Mouse (Mus musculus) embryonic facial prominence, embryonic 11.5 days (tissue): ENCODE results near the gene Olfr364-ps1. TPM values are rescaled to one million over a fixed set of nuclear protein-coding genes. Genes with fewer than 3 reads are reported as not detected.

Experiments
- ATAC-seq: fragments of 200-750 bp; cut with Nextera tagmentation; replicated peaks from 2 replicates; pipeline ENCODE4 v1.8.0; 2017; ENCODE audit warnings: low read depth; ENCODE audit not compliant: insufficient number of reproducible peaks, low FRiP score, low TSS enrichment
- DNase-seq: peaks from one replicate; pipeline ENCODE4 v3.0.0-alpha.2; 2015; ENCODE audit warnings: low spot score
- H3K27ac ChIP-seq: fragments of 300-500 bp; sonication (generic); replicated peaks from 2 replicates; pipeline ENCODE4 v1.5.1; 2014; ENCODE audit warnings: mild to moderate bottlenecking, low read depth, low read length, control low read depth
- H3K27me3 ChIP-seq: fragments of 300-500 bp; sonication (generic); 2 replicates; pipeline ENCODE4 v1.6.1; 2014; ENCODE audit warnings: mild to moderate bottlenecking, low read length, moderate library complexity, mixed read lengths; ENCODE audit not compliant: control insufficient read depth, insufficient read depth
- H3K36me3 ChIP-seq: fragments of 300-500 bp; sonication (generic); replicated peaks from 2 replicates; pipeline ENCODE4 v1.6.1; 2014; ENCODE audit warnings: low read depth, mild to moderate bottlenecking, low read length, moderate library complexity, mixed read lengths; ENCODE audit not compliant: control insufficient read depth, insufficient read depth
- H3K4me1 ChIP-seq: fragments of 300-500 bp; sonication (generic); 2 replicates; pipeline ENCODE4 v1.6.1; 2014; ENCODE audit warnings: low read length, mixed read lengths; ENCODE audit not compliant: control insufficient read depth, insufficient read depth
- H3K4me2 ChIP-seq: fragments of 300-500 bp; sonication (generic); 2 replicates; pipeline ENCODE4 v1.6.1; 2014; ENCODE audit warnings: low read depth, mild to moderate bottlenecking, control low read depth, low read length, moderate library complexity
- H3K4me3 ChIP-seq: fragments of 300-500 bp; sonication (generic); 2 replicates; pipeline ENCODE4 v1.5.1; 2014; ENCODE audit warnings: low read depth, low read length, control low read depth
- H3K9ac ChIP-seq: fragments of 300-500 bp; sonication (generic); replicated peaks from 2 replicates; pipeline ENCODE4 v1.6.1; 2014; ENCODE audit warnings: mild to moderate bottlenecking, control low read depth, low read length
- H3K9me3 ChIP-seq: fragments of 300-500 bp; sonication (generic); replicated peaks from 2 replicates; pipeline ENCODE4 v1.6.1; 2016; ENCODE audit warnings: mild to moderate bottlenecking, low read length, inconsistent platforms, mixed read lengths; ENCODE audit not compliant: control insufficient read depth
- WGBS: fragments of 180-500 bp; shearing (Covaris S2); extraction: QIAGEN DNeasy Blood & Tissue Kit; methylation state at CpG from one replicate; pipeline ENCODE4 v1.1.7; 2014; 5-methylcytosine and 5-hydroxymethylcytosine counted together
- polyA plus RNA-seq: library from polyadenylated mRNA; unstranded; fragments of >200 nt; fragmentation: Nextera tagmentation; extraction: Ambion mirVana; gene quantifications from 2 replicates; pipeline ENCODE4 v1.2.1, GENCODE M21; 2014

Gene Olfr364-ps1
- not detected in 2 replicates for polyA plus RNA-seq

DNA sequence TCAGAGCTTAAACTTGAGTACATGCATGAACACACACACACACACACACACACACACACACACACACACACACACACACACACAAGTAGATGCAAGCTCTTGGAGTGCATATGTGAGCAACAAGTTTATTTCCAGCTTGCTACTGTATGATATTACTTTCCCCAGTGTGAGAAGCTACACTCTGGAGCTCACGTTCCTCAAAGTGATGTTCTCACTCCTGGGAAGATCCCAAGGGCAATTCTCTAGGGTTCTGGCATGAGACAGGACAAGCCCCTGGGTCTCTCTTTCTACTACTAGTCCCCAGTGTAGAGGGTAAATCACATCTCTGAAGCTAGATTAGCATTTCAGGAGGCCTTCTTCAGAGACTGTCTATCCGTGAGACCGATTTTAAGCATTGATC is at the start of gene Olfr364-ps1:
TSS of gene Olfr364-ps1 (plus strand) at position 301 of the 400 bp plus-strand sequence.
- H3K9me3 ChIP-seq, result no peaks in the 10 kb centered on the region
- H3K4me2 ChIP-seq, result no peak within 1 kb of the TSS
- H3K27me3 ChIP-seq, result no peaks in the 10 kb centered on the region
- no peak within 1 kb of the TSS for H3K27ac ChIP-seq
- no peaks in the 10 kb centered on the region for H3K36me3 ChIP-seq
- no peak for ATAC-seq
- no peak within 1 kb of the TSS for H3K9ac ChIP-seq
- no peak within 1 kb of the TSS for H3K4me3 ChIP-seq
- no peak for DNase-seq
- H3K4me1 ChIP-seq, result no peaks in the 10 kb centered on the region
- 85% methylated on average over 3 of the region's 3 CpGs for WGBS

DNA sequence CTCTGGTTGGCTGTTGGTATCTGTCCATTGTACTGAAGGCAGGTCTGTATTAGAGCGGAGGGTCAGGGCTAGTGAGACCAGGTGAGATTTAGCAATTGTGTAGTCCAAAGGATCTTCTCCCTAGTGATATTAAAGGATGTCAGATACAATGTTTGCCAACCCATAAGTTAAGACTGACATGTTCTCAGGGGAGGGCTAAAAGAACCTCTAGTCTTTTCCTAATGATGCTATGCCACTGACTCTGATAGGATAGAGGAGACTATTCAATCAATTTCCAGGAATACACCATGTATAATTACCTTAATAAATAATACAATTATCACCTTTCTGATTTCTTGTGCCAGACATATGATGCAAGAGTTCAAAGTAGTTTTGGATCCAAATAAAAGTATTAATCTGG is 21.3 kb upstream of the Olfr364-ps1 start, which contains the start of gene Olfr362:
TSS of gene Olfr362 (minus strand) at position 101 of the 400 bp plus-strand sequence.
- Histone ChIP-seq H3K36me3 (no peaks in the 10 kb centered on the region), H3K27ac (no peak within 1 kb of the TSS), H3K4me1 (no peaks in the 10 kb centered on the region), H3K4me2 (no peak within 1 kb of the TSS), H3K4me3 (no peak within 1 kb of the TSS), H3K27me3 (no peaks in the 10 kb centered on the region), H3K9me3 (peaks cover 3% of the 10 kb centered on the region; the same call in 1 of the 2 replicates), H3K9ac (no peak within 1 kb of the TSS)
- DNase-seq (no peak), ATAC-seq (no peak)
- 88% methylated on average over 1 of the region's 1 CpGs for WGBS

- DNase-seq (no peak), ATAC-seq (no peak)
- H3K36me3 ChIP-seq, result no peaks in the 10 kb centered on the region
- no peak within 1 kb of the TSS for H3K9ac ChIP-seq
- no peak within 1 kb of the TSS for H3K4me2 ChIP-seq
- H3K4me3 ChIP-seq, result no peak within 1 kb of the TSS
- H3K4me1 ChIP-seq, result no peaks in the 10 kb centered on the region
- H3K27ac ChIP-seq, result no peak within 1 kb of the TSS
- 75% methylated on average over 3 of the region's 3 CpGs for WGBS
- H3K27me3 ChIP-seq, result no peaks in the 10 kb centered on the region
- no peaks in the 10 kb centered on the region for H3K9me3 ChIP-seq
Observed at GRCm38 (mm10) chr2:37187898-37188297, 48.8 kb downstream of the Olfr364-ps1 start, which contains the start of gene Olfr365. Gene Olfr365, plus strand, starts transcription at chr2:37188198.

Other genes with a start within 250 kb of the Olfr364-ps1 start
- not detected in 2 replicates for gene Olfr353, start 246.4 kb upstream of the Olfr364-ps1 start, polyA plus RNA-seq
- not detected in 2 replicates for gene Olfr354, start 233.6 kb upstream of the Olfr364-ps1 start, polyA plus RNA-seq
- not detected in 2 replicates for gene Olfr355, start 210.4 kb upstream of the Olfr364-ps1 start, polyA plus RNA-seq
- gene Olfr356, start 202.2 kb upstream of the Olfr364-ps1 start, polyA plus RNA-seq, result not detected in 2 replicates
- gene Olfr357, start 145.5 kb upstream of the Olfr364-ps1 start, polyA plus RNA-seq, result not detected in 2 replicates
- not detected in 2 replicates for gene Olfr358, start 130.0 kb upstream of the Olfr364-ps1 start, polyA plus RNA-seq
- not detected in 2 replicates for gene Olfr360, start 73.6 kb upstream of the Olfr364-ps1 start, polyA plus RNA-seq
- not detected in 2 replicates for gene Olfr361, start 50.0 kb upstream of the Olfr364-ps1 start, polyA plus RNA-seq
- not detected in 2 replicates for gene Olfr362, start 21.4 kb upstream of the Olfr364-ps1 start, polyA plus RNA-seq
- not detected in 2 replicates for gene Olfr365, start 48.9 kb downstream of the Olfr364-ps1 start, polyA plus RNA-seq
- gene Olfr366, start 72.3 kb downstream of the Olfr364-ps1 start, polyA plus RNA-seq, result not detected in 2 replicates
- gene Olfr368, start 187.2 kb downstream of the Olfr364-ps1 start, polyA plus RNA-seq, result not detected in 2 replicates
- gene Pdcl, start 220.0 kb downstream of the Olfr364-ps1 start, polyA plus RNA-seq, result 67.0 and 69.7 TPM in 2 replicates